Mouse (Mus musculus): ENCODE results near the gene Gnat1.

Gene Gnat1

DNA sequence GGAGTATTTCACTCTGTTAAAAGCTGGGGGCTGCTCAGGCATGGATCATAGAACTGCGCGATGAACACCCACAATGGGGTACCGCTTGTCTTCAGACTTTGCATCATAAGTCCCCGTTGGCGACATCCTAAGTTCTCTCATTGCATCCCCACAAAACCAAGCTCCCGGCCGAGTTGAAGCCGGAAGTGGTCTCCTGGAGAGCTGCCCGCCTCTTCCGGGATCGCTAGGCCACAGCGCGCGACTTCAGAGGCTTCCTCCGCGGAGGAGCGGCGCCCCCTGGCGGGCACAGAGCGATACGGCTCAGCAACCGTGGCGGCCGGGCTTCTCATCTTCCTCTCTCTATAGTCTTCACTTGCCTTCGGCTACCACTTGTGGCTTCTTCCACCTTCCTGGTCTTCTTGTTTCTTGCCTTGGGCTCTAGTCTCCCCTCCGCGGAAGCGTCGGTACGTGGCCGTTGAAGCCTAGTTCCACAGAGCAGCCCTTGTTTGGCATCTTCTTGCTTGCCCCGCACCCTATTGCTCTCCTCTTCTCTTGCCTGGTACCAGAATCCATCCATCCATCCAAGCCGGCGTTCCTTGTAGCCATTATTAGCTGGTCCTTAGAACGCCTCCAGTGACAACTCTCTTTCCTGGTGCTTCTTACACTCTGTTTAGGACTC is 34.9 kb downstream of the Gnat1 start:
- peak; percentile 87 for DNase-seq

DNA sequence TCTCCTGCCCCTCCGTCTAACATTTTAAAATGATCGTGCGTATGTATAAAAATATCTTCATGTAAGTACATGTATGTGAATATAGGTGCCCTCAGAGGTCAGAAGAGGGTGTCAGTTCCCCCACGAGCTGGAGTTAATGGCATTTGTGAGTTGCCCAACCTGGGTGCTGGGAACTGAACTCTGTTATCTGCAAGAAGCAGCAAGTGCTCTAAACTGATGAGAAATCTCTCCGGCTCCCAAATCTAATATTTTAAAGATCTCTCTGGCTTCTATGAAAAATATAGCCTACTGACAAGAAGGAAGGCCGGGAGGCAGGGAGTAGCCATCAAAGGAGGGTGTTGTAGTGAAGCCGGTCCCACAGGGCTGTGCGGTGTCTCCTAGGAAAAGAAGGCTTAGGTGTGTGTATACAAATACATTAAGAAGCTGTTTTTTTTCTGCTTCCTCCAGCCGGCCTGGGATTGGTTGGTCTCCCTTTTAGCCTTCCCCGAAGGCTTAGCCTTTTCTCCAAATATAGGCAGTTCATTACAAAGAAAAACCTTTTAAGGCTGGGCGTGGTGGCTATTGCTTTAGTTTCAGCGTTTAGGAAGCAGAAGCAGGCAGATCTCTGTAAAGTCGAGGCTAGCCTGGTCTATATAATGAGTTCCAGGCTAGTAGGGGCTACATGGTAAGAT is 35.8 kb downstream of the Gnat1 start:
- DNase-seq: no peak

DNA sequence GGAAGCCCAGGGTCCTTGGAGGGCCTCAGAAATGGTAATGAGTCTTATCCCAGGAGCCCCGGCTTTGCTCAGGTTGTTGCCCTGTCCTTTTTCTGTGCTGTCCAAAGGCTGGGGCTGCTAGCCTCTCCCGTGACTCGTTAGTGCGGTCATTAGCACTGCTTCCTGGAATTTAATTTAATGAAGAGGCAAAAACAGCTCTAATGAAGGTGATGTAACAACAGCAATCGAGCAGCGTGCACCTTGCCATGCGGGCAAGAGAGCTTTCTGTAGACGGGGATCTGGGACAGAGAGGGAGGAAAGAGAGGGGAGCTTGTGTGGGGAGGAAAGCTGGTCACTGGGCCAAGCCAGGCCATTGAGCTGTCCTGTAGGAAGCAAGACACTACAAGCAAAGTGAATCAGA is 37.8 kb downstream of the Gnat1 start:
- DNase-seq: no peak

DNA sequence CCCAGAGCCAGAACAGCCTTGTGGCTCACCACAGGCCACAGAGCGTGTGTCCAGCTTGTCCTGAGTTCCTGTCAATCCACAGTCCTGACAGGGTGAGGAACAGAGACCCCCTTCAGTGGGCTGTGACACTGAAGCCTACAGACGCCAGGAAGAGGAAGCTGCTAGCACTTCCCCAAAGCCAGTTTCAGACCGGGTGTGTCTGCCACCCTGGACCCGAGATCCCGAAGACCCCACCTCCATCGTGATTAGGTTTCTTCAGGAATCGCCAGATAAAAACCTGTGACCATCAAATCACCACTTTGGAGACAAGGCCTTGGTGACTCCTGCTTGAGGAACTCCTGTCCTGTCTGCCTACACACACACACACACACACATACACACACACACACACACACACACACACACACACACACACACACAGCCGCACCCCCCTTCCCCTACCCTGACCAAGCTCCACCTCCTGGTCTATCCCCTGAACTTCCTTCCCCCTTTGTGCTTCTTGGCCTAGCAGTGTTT is 39.2 kb downstream of the Gnat1 start:
- peak; percentile 81 for DNase-seq

DNA sequence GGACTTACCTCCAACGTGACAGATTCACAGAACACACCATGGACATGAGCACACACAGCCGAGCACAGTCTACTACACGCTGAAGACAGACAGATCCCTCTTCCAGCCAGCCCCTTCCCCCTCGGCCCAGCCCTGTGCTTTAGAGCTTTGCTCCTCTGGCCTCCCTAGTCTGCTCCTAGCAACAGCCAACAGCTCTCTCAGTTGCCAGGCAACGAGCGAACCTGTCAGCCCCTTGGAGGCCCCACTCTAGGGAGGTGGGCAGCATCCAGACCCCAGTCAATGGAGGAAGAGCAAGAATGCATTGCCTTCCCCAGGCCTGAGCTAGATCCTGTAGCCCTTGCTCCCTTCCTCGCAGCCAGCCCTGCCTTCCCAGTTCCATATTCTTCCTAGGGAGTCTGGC is 42.4 kb downstream of the Gnat1 start:
- no peak for DNase-seq

DNA sequence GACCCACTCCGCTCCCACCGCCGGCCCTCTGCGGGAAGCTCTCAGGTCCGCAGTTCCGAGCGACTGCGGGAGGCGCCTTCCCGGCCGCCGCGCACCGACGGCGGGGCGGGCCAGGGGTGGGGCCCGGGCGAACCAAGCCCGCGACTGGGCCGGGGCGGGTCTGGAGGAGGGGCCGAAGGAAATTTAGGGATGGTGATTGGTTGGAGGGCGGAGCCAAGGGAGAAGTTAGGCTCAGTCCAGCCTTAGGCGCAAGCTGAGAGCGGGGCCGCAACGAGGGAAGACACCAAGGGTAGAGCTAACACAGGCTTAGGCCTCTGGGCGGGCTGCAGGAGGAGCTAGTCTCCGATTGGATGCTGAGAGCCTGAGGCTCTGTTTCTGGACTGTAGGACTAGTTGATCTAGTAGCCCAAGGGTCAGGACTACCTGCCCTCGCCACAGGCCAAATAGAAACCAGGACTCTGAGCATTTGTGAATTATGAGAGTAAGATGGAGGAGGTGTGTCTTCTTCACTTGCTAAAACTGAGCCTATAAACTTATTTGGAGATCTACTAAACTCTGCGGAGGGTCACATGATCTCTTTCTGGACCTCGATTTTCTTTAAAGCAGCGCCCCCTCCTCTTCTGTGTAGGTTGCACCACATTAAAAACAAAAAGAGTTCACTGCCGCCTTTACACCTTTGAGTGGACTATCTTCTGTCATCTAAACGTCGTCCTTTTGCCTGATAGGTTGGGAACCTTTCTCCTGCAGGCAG is 44.1 kb downstream of the Gnat1 start, which contains the start of gene Gnai2:
Gnai2 (minus strand) TSS at position 89 of the 750 bp plus-strand sequence.
- peak; percentile 96 for DNase-seq

DNA sequence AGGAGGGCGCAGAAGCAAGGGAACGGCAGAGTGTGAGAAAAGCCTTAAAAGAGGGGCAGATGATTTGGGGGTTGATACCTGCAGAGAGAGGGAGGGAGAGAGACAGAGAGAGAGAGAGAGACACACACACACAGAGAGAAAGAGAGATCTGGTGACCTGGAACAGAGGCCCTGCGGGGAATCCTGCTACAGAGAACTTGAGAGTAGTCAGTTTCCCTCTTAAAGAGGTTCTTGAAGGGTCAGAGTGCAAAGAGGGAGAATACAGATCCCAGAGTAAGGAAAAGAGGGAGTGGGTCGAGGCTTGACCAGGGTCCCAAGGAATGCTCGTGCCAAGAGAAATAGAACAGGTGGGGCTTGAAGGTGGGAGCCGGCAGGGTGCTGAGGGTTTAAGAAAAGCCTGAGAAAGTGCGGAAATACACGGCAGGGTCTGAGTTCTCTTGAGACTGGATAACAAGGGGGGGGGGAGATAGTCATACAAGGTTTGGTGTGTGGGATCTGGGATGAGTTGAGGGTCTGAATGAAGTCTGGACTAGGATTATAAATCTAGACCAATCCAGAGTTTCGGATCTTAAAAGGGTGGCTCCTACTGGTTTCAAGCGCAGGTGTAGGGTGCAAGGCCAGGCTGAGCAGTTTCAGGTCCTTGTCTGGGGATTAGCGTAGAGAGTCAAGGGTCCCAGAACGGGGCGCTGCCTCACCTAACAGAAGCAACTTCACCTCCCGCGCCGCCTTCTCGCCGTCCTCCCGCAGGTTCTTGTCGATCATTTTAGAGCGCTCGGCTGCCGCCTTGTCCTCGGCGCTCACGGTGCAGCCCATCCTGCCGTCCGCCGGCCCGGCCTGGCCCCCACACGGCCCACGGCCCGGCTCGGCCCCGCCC is 44.9 kb downstream of the Gnat1 start:
- DNase-seq: no peak

DNA sequence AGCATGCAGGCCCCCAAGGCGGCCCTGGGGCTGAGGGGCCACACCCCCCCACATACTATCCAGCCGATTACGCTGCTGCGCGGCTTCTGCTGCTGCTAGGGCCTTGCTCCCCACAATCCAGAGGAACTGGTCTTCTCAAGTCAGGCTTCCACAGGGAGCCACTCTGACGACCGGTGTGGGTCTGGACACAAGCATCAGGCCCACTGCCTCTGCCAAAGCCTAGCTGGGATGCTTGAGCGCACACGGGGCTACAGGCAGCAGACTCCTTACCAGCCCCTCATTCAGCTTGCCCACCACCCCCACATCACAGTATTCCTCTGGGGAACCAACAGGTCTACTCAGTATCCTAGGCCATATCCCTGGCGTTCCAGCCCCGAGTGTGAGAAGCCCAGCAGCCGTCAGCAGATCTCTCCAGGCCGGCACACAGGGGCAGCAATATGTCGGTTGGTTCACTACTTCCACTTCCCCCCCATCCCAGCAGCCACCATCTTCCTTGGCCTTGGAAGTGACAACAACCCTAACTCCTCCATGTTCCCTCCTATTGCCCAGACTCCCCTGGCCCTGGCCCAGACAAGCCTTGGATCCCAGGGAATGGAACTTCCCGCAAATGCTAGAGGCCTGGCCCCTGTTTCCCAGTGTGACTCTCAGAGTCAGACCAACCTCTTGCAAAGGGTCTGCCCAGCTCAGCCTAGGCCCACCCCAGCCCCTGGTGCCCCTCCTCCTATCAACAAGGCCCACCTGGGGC is 45.7 kb downstream of the Gnat1 start:
- peak; percentile 47 for DNase-seq

DNA sequence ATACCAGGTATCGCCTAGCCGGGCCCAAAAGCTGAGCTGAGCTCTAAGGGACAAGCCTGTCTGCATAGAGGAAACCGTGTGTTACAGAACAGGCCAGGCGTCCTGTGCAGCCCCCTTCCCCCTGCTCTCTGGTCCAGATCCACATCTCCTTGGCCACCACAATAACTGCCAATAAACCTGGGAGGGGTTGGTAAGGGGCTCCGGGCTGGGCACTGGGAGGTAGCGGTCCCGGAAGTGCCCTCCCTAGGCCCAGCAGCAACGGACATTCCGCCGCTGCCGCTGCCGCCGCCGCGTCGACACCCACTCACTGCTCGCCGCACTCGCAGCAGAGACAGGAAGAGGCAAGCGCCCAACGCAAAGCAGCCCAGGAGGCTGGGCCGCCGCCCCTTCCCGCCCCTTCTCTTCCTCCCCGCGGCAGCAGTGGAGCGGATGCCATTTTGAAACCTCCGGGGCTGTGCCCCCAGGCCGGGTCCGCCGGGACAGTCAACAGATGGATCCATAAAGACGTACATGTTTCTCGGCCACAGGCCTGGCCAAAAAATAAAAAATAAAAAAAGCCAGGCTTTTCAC is 46.3 kb downstream of the Gnat1 start:
- peak; percentile 86 for DNase-seq

DNA sequence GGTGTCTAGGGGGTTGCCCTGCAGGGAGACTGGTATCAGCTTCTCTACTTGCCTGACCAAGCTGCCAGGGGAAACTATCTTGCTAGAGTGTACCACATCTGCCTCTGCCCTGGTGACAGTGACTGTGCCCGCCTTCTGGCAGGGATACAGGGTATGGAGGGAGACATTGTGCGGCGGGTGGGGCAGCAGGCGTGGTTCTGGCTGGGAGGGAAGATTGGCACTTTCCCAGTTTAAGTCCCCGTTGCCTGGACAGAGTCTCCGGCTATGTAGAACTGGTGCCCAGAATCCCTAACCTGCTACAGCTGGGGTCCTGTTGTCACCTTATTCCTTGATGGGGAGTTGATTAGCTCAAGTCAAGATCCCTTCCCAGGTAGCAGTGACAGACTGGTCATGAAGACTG is 47.0 kb downstream of the Gnat1 start:
- DNase-seq: peak; percentile 55

DNA sequence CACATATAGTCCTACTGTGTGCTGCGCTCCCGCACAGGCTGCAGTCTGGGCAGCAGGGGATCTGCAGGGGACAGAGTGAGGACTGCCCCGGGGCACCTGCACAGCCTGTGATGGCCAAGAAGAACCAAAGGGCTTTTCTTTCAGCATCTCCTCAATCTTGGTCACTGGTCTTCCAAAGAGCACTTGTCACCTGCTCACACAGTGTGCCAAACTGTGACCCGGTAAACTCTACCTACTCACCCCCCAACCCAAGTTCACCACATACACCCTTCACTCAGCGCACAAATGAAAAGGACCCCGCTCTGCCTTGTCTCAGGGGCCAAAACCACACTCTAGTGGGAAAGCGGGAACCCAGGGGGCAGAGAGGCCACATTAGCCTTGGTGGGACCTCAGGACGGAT is 47.7 kb downstream of the Gnat1 start:
- DNase-seq: no peak

DNA sequence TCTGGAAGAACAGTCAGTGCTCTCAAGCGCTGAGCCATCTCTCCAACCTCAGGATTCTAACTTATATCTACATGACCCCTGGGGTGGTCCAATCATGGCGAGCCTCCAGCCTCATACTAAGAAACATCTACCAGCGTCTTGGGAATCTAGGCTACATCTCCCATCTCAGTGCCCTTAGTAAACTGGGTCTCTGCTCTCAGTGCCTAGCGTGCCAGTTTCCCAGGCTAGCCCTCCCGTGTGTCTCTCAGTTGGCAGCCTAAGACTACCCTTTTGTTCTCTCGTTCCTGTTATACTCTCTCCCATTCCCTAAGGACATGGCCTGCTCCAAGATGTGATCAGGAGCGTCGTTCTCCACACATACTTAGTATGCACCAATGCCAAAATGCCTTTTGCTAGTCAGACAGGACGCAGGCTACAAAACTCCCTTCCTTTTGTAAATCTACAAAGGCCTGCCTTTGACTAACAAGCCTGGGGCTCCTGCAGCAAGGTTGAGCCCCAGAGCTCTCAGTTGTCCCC is 48.1 kb downstream of the Gnat1 start:
- no peak for DNase-seq

DNA sequence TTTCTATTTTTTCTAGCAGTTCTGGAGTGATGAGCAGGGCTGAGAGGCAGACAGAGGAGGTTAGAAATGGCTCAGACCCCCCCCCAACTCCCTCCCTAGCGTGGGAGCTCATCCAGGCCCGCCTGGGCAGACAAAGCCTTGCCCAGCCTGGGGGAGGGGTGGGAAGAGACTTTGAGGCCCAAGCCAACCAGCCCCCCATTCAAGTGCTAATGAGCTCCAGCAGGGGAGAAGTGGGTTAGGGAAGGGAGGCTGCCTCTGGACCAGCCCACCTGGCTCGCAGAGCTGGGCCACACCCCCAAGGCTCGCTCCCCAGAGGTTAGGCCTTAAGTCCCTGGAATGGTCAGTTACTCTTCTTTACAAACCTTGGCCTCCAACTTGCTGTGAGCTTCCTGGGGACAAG is 48.9 kb downstream of the Gnat1 start:
- DNase-seq: peak; percentile 54

DNA sequence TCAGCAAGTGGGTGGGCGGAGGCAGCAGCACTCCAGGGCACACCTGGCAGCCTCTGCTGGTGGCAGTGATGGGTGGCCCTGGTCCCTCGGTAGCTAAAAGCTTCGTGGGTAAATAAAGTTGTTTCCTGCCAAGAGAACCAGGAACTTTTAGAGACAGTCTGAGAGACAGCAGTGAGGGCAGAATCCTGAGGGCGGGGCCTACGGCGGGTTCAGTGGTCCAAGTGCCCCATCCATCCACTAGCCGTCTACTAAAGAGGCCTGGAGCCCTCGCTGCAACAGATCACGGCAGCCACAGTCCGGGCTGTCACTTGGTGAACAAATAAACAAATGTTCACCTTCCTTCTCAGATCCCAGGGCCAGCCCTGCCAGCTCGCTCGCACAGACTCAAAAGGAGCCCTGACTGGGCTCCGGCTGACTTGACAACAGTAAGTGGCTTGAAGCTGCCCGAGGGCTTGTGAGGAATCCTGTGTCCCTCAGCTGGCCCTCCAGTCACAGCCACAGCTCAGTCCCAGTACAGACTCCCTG is 49.5 kb downstream of the Gnat1 start:
- no peak for DNase-seq

DNA sequence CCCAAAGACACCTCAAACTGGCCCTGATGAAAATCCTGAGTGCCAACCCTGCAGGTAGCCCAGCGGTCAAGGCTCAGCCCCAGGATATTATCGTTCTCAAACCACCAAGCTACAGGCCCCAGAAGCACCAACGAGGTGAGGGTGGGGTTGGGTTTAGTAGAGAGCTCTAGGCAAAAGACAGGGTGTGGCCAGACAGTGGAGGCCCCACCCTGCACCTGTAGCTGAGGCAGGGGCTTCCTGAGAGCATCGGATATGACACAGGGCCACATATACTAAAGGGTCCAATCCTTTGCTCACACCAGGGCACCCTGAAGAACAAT is 50.1 kb downstream of the Gnat1 start:
- no peak for DNase-seq

DNA sequence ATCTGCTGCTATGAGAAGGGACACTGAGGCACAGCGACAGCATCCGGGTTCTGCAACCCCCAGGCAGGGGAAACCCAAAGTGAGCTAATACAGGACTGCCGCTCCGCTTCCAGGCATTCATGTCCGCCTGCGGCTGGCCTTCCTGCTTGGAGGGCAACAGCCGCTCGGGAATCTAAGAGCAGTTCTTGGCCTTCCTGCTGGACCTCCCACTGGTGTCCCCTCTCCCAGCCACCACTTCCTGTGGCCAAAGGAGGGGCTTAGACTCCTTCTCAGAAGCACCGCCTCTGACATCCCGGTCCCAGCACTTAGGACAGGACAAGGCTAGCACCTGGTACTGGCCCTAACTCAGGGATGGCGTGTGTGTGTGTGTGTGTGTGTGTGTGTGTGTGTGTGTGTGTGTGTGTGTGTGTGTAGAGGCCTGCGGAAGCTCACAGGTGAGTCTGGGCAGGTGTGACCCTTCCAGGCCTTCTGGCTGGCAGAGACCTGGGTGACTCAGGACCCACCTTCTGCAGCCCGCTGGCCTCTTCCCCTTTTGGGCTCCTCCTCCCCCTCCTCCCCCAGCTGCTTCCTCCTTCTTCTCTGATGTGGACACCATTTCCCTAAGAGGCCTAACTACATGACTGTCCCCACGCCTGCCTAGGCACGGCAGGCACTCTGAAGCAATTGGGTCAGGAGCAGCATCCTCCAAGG is 50.6 kb downstream of the Gnat1 start:
- peak; percentile 69 for DNase-seq

DNA sequence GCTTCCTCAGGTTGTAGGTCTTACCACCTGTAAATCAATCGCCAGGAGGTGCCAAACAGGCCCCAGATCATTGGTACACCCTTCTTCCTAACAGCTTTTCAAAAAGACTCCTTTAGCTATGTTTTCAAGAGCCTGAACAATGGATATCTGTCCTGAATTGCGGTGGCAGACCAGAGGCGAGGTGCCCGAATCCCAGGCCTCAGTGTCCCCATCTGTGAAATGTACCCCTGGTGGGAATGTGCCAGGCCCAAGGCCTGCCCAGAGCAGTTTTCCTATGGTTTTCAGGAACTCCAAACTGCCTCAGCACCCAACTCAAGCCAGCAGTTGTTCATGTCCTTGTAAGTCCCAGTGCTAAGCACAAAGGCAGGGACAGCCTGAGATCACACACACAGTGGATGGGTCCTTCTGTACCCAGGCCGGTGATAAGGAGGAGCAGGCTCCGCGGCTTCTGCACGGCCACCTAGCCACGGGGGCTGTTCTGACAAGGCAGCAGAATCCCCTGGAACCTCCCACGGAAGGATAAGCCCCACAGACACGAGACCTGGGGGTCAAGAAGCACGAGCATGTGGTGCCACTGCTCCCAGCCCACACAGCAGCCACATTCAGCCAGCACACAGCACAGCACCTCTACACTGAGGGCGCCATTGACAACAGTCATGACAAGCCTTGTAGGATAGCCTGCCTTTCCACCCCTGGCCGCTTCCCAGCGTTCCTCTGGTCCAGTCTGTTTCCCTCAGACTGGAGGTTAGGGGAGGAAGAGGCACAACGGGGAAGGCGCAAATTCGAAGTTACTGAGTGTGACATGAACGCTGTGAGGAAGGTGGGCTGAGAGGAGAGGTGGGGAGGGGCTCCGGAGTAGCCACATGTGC is 51.9 kb downstream of the Gnat1 start:
- DNase-seq: no peak

DNA sequence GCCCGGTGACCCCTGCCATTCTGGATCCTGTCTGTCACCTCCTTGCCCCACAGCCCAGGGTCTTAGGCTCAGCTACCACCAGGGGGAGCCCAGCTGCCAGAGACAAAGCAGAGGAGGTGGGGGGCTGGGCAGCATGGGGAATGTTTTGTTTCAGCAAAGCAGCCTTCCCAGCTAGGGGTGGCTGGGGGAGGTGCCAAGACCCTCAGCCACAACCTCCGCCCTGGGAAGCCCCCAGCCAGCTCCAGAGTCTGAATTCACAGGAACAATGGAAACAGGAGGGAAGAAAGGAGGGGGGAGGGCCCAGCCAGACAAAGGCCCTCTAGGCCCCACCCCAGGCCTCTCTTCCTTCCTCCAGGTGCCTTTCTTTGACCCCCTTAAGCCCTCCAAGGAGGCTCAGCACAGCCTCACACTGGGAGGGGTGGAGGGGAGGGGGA is 52.7 kb downstream of the Gnat1 start:
- DNase-seq: peak; percentile 82

DNA sequence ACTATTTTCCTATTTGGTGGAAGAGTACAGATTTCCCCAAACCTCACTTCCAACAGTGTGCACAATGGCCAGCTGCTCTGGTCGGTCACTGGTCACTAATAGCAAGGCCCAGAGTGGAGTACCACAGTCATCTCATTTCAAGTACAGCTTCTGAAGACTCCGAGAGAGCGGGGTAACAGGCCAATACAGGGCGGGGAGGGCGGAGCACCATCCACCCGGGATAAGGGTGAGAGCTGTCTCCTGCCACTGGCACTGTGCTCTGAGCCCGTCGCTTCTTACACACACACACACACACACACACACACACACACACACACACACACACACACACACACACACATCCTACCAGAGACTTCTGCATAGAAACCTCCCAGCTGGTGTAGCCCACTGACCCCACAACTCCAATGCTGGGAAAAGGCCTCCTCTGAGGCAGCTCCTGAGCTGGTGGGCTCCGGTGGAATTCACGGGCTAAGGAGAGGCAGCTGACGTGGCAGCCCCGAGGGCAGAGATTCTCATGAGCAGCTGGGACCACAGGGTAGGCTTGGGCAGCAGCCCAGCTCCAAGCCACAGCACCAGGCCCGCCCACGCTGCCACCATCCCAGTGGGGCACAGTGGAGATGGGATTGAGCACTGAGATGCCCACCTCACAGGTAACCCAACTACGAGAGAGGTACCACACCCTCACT is 53.2 kb downstream of the Gnat1 start:
- no peak for DNase-seq

All from layer of hippocampus, adult 9-11 months (tissue).